Mouse (Mus musculus) embryonic facial prominence, embryonic 12.5 days (tissue): ENCODE measurements around the gene Rsph14. TPM values are rescaled to one million over a fixed set of nuclear protein-coding genes. Genes with fewer than 3 reads are reported as not detected.

Experiments
- ATAC-seq: fragments of 200-750 bp; cut with Nextera tagmentation; 2 replicates; pipeline ENCODE4 v1.8.0; 2017; ENCODE audit not compliant: insufficient number of reproducible peaks, insufficient read depth, low FRiP score, low TSS enrichment
- H3K27ac ChIP-seq: fragments of 300-500 bp; sonication (generic); 2 replicates; pipeline ENCODE4 v1.5.1; 2016; ENCODE audit warnings: mild to moderate bottlenecking
- H3K27me3 ChIP-seq: fragments of 300-500 bp; sonication (generic); 2 replicates; pipeline ENCODE4 v1.6.1; 2016; ENCODE audit warnings: mild to moderate bottlenecking, moderate library complexity
- H3K36me3 ChIP-seq: fragments of 300-500 bp; sonication (generic); 2 replicates; pipeline ENCODE4 v1.6.1; 2016; ENCODE audit warnings: mild to moderate bottlenecking
- H3K4me1 ChIP-seq: fragments of 300-500 bp; sonication (generic); 2 replicates; pipeline ENCODE4 v1.6.1; 2016
- H3K4me2 ChIP-seq: fragments of 300-500 bp; sonication (generic); replicated peaks from 2 replicates; pipeline ENCODE4 v1.6.1; 2016; ENCODE audit warnings: mild to moderate bottlenecking, moderate library complexity
- H3K4me3 ChIP-seq: fragments of 300-500 bp; sonication (generic); 2 replicates; pipeline ENCODE4 v1.5.1; 2016; ENCODE audit warnings: mild to moderate bottlenecking
- H3K9ac ChIP-seq: fragments of 300-500 bp; sonication (generic); 2 replicates; pipeline ENCODE4 v1.6.1; 2016; ENCODE audit warnings: mild to moderate bottlenecking, moderate library complexity
- H3K9me3 ChIP-seq: fragments of 300-500 bp; sonication (generic); 2 replicates; pipeline ENCODE4 v1.6.1; 2016; ENCODE audit warnings: mild to moderate bottlenecking, moderate library complexity
- WGBS: fragments of 180-500 bp; shearing (Covaris S2); methylation state at CpG from one replicate; pipeline ENCODE4 v1.1.7; 2016; 5-methylcytosine and 5-hydroxymethylcytosine counted together
- polyA plus RNA-seq: library from polyadenylated mRNA; unstranded; fragments of >200 nt; fragmentation: Nextera tagmentation; extraction: Ambion mirVana; gene quantifications from 2 replicates; pipeline ENCODE4 v1.2.1, GENCODE M21; 2016

Gene Rsph14
- polyA plus RNA-seq, 1 experiment from 2014 or later, result not detected

DNA sequence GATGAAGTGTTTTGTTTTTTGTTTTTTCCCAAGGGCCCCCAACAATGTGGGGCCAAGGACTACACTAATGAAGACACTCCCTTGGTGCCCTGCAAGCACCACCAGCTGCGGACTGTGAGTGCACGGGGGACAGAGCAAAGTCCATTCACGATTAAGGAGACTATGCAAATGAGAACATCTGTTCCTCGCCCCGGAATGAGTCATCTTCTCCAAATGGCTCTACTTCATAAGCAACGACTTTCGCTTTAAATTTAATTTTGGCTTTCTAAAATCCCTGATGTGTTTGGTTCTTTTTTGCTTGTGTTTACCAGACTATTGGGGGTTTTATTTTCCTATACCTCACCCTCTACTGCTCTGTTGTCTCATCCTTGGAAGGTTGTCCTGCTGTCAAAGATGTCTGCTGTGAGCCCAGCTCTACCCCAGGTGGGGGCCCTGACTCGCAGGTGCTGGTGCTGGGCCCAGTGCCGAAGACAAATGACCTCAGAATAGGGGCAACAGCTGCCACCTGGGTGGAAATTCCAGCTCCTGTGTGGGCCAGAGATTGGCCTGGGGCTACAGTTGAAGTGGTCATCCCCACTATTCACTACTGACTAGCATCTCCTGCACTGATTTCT is 79.4 kb downstream of the Rsph14 start:
- H3K4me1 ChIP-seq, result peaks cover 5% of the 10 kb centered on the region; the same call in 1 of the 2 replicates
- H3K4me3 ChIP-seq, result no peak overlapping the region
- no peaks in the 10 kb centered on the region for H3K36me3 ChIP-seq
- no peak overlapping the region for H3K4me2 ChIP-seq
- WGBS, result 55% methylated on average over 9 of the region's 9 CpGs
- no peak for ATAC-seq
- H3K27me3 ChIP-seq, result no peaks in the 10 kb centered on the region
- no peak overlapping the region for H3K9ac ChIP-seq
- H3K27ac ChIP-seq, result no peak overlapping the region
- no peaks in the 10 kb centered on the region for H3K9me3 ChIP-seq

DNA sequence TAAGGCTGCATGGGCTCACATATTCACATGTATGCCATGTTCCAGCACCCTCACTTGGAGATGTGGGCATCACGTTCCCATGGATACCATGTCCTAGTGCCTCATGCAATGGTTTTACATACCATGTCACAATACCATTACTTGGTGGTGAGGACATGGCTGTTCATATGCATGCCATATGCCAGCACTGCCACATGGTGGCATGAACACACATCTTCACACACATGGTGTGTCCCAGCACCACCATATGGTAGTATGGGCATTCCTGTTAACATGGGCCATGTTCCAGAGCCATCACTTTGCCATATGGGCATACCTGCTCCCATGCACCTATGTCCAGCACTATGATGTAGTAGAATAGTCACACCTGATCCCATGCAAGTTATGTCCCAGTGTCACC is 91.6 kb downstream of the Rsph14 start:
- Histone ChIP-seq H3K4me2 (no peak overlapping the region), H3K4me1 (no peaks in the 10 kb centered on the region), H3K36me3 (no peaks in the 10 kb centered on the region), H3K9ac (no peak overlapping the region), H3K27ac (no peak overlapping the region), H3K27me3 (no peaks in the 10 kb centered on the region), H3K4me3 (no peak overlapping the region), H3K9me3 (no peaks in the 10 kb centered on the region)
- ATAC-seq, result no peak
- 94% methylated on average over 1 of the region's 1 CpGs for WGBS

GRCm38 (mm10) chr10:74939300-74939699 is 93.1 kb downstream of the Rsph14 start:
- no peak overlapping the region for H3K4me3 ChIP-seq
- H3K4me1 ChIP-seq, result no peaks in the 10 kb centered on the region
- H3K27me3 ChIP-seq, result no peaks in the 10 kb centered on the region
- H3K9ac ChIP-seq, result no peak overlapping the region
- H3K9me3 ChIP-seq, result no peaks in the 10 kb centered on the region
- H3K4me2 ChIP-seq, result no peak overlapping the region
- 59% methylated on average over 3 of the region's 3 CpGs for WGBS
- ATAC-seq, result no peak
- no peak overlapping the region for H3K27ac ChIP-seq
- no peaks in the 10 kb centered on the region for H3K36me3 ChIP-seq

- WGBS, result 62% methylated on average over 5 of the region's 5 CpGs
Measured at GRCm38 (mm10) chr10:74938410-74938809, 94.0 kb downstream of the Rsph14 start.

GRCm38 (mm10) chr10:74937003-74937790 is 95.2 kb downstream of the Rsph14 start:
- Histone ChIP-seq H3K9me3 (no peaks in the 10 kb centered on the region), H3K4me2 (no peak overlapping the region), H3K27ac (no peak overlapping the region), H3K36me3 (no peaks in the 10 kb centered on the region), H3K4me1 (no peaks in the 10 kb centered on the region), H3K4me3 (no peak overlapping the region), H3K27me3 (no peaks in the 10 kb centered on the region), H3K9ac (no peak overlapping the region)
- WGBS, result 78% methylated on average over 10 of the region's 10 CpGs
- ATAC-seq, result no peak

More at GRCm38 (mm10) chr10:74938410-74938809, 94.0 kb downstream of the Rsph14 start:
- Histone ChIP-seq H3K9ac (no peak overlapping the region), H3K4me1 (no peaks in the 10 kb centered on the region), H3K27me3 (no peaks in the 10 kb centered on the region), H3K4me3 (no peak overlapping the region), H3K4me2 (no peak overlapping the region), H3K27ac (no peak overlapping the region), H3K9me3 (no peaks in the 10 kb centered on the region), H3K36me3 (no peaks in the 10 kb centered on the region)
- ATAC-seq, result no peak

- H3K9me3 ChIP-seq, result no peaks in the 10 kb centered on the region
- H3K27me3 ChIP-seq, result no peaks in the 10 kb centered on the region
- no peaks in the 10 kb centered on the region for H3K36me3 ChIP-seq
- ATAC-seq, result no peak
- H3K4me3 ChIP-seq, result no peak overlapping the region
- H3K4me2 ChIP-seq, result no peak overlapping the region
- 32% methylated on average over 6 of the region's 6 CpGs for WGBS
- no peak overlapping the region for H3K9ac ChIP-seq
- no peak overlapping the region for H3K27ac ChIP-seq
- H3K4me1 ChIP-seq, result no peaks in the 10 kb centered on the region
Measured at GRCm38 (mm10) chr10:74935016-74935415, 97.4 kb downstream of the Rsph14 start.

DNA sequence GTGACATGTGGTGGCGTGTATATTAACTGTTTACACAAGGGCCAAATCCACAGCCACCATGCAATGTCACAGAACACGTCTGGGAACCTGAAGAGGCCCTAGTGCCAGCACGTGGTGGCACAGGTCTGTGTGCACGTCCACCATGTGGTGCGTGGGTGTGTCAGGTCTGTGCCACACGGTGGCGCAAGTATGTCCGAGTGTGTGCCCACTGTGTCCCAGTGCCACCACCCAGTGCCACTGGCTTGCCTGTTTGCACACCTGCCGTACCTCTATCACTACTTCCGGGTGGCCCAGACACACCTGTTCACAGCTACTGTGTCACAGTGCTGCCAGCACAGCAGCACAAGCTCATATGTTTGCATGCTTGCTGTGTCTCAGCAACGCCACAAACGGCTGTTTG is 97.9 kb downstream of the Rsph14 start:
- Histone ChIP-seq H3K9me3 (no peaks in the 10 kb centered on the region), H3K4me3 (no peak overlapping the region), H3K4me1 (no peaks in the 10 kb centered on the region), H3K9ac (no peak overlapping the region), H3K36me3 (no peaks in the 10 kb centered on the region), H3K27me3 (no peaks in the 10 kb centered on the region), H3K4me2 (no peak overlapping the region), H3K27ac (no peak overlapping the region)
- ATAC-seq, result no peak
- WGBS, result 80% methylated on average over 12 of the region's 12 CpGs

DNA sequence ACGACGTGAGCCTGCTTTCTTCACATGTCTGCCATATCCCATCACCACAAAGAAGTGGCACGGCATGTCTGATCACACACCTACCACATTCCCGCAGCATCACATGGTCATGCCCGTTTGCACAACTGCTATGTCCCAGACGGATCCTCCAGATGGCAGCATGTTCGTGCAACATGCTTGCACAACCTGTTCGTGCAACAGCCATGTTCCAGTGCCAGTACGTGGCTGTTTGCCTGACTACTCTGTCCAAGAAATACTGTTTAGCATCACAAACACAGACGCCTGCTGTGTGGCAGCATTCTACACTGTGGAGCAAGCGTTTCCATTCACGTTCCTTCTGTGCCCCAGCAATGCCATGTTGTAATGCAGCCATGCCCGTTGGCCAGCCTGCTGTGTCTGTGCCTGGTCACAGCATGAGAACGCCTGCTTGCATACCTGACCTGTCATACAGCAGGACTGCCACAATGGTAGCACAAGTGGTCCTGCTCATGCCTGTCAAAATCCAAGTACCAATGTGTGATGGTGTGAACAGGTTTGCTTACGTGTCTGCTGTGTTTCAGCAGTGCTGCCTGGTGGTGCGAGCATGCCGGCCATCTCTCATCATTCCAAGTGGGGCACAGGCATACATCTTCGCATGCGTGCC is 98.7 kb downstream of the Rsph14 start:
- 86% methylated on average over 19 of the region's 19 CpGs for WGBS
- Histone ChIP-seq H3K9ac (no peak overlapping the region), H3K27ac (no peak overlapping the region), H3K27me3 (no peaks in the 10 kb centered on the region), H3K36me3 (no peaks in the 10 kb centered on the region), H3K9me3 (no peaks in the 10 kb centered on the region), H3K4me3 (no peak overlapping the region), H3K4me1 (no peaks in the 10 kb centered on the region), H3K4me2 (no peak overlapping the region)
- ATAC-seq, result no peak

DNA sequence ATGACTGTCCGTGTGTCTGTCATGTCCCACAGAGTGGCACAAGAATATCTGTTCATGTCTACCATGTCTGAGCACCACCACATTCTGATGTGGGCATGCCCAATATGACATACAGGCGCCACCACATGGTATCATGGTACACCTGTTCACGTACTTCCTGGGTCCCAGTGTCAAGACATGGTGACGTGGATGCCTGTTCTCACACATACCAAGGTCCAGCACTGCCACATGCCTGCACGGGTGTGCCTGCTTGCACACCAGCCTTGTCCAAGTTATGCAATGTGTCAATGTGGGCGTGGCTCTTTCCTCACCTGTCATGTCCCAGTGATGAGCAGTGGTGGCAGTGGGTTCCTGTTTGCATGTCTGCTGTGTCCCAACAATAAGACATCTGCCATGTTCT is 99.9 kb downstream of the Rsph14 start:
- Histone ChIP-seq H3K4me1 (no peaks in the 10 kb centered on the region), H3K27me3 (no peaks in the 10 kb centered on the region), H3K36me3 (no peaks in the 10 kb centered on the region), H3K4me3 (no peak overlapping the region), H3K9me3 (no peaks in the 10 kb centered on the region), H3K4me2 (no peak overlapping the region), H3K27ac (no peak overlapping the region), H3K9ac (no peak overlapping the region)
- WGBS, result 83% methylated on average over 6 of the region's 6 CpGs
- no peak for ATAC-seq

DNA sequence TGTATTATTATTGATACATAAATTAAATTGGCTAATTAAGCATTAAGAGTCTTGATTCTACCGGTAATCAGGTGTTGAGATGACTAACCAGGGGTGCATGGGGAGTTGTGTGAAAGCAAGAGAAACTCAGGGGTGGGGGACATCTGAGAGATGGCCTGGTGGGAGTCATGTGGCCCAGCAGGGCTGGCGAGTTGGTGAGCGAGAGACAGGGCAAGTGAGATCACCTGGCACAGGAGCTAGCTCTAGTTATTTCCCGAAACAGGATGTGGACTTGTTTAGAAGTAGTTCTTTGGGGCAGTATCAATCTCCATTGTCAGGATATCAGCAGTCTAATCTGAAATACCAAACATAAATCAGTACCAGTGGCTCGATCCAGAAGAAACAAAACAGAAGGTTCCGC is 100.8 kb downstream of the Rsph14 start:
- ATAC-seq, result no peak
- H3K4me3 ChIP-seq, result no peak overlapping the region
- H3K4me2 ChIP-seq, result no peak overlapping the region
- no peaks in the 10 kb centered on the region for H3K9me3 ChIP-seq
- no peaks in the 10 kb centered on the region for H3K36me3 ChIP-seq
- WGBS, result 82% methylated on average over 6 of the region's 6 CpGs
- H3K4me1 ChIP-seq, result no peaks in the 10 kb centered on the region
- H3K9ac ChIP-seq, result no peak overlapping the region
- no peaks in the 10 kb centered on the region for H3K27me3 ChIP-seq
- no peak overlapping the region for H3K27ac ChIP-seq

DNA sequence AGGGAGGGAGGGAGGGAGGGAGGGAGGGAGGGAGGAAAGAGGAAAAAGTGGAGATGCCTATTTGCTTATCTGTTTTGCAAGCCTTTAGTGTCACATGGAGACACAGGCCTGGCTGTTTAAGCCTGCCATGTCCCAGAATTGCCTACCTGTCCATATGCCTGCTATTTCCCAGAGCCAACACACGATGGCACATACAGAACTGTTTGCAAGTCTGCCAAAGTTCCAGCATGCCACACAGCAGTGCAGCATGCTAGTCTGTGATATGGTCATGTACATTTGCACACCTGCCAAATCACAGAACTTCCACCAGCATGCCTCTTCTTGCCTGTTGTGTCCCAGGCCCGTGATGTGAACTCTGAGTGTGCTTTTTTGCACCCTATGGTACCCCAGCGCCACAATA is 101.8 kb downstream of the Rsph14 start:
- WGBS, result 79% methylated on average over 3 of the region's 3 CpGs
- no peak overlapping the region for H3K4me2 ChIP-seq
- H3K4me1 ChIP-seq, result peaks cover 1% of the 10 kb centered on the region; the same call in 1 of the 2 replicates
- no peaks in the 10 kb centered on the region for H3K27me3 ChIP-seq
- no peak overlapping the region for H3K27ac ChIP-seq
- no peak overlapping the region for H3K9ac ChIP-seq
- H3K4me3 ChIP-seq, result no peak overlapping the region
- no peak for ATAC-seq
- H3K9me3 ChIP-seq, result no peaks in the 10 kb centered on the region
- H3K36me3 ChIP-seq, result no peaks in the 10 kb centered on the region

DNA sequence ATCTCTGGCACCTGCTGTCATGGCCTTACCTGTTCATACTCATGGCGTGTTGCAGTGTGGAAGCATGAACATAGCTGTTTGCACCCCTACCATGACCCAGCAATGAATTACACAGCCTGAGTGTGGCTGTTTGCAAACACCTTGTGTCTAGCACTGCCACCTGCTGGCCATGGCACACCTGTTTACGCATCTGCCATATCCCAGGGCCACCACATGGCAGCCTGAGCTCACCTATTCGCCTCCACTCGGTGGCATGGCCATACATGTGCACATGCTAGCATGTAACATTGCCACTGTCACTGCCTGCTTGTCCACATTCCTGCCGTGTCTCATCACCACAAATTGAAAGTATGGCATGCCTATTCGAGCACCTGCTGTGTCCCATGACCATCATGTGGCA is 102.8 kb downstream of the Rsph14 start:
- peaks cover 4% of the 10 kb centered on the region for H3K4me1 ChIP-seq
- no peak for ATAC-seq
- H3K27me3 ChIP-seq, result no peaks in the 10 kb centered on the region
- H3K4me3 ChIP-seq, result no peak overlapping the region
- H3K27ac ChIP-seq, result no peak overlapping the region
- H3K9ac ChIP-seq, result no peak overlapping the region
- 68% methylated on average over 6 of the region's 6 CpGs for whole genome bisulfite sequencing
- H3K4me2 ChIP-seq, result no peak overlapping the region
- H3K9me3 ChIP-seq, result no peaks in the 10 kb centered on the region
- H3K36me3 ChIP-seq, result no peaks in the 10 kb centered on the region
